Mouse (Mus musculus): ENCODE results near the gene Chka.

Gene Chka

GRCm38 (mm10) chr19:3916727-3917126, 65.2 kb downstream of the Chka start:
- no peak for DNase-seq (ENCODE audit: low spot score in 2 of 2)

- no peak for DNase-seq (ENCODE audit: low spot score in 2 of 2)
Measured at GRCm38 (mm10) chr19:3919928-3920327, 68.4 kb downstream of the Chka start.

GRCm38 (mm10) chr19:3922661-3923371, 71.2 kb downstream of the Chka start:
- DNase-seq (ENCODE audit: low spot score in 2 of 2): peak in 1 of 2 experiments; percentile 64

GRCm38 (mm10) chr19:3923586-3923985, 72.0 kb downstream of the Chka start:
- peak; percentile 44 to 71 for DNase-seq (ENCODE audit: low spot score in 2 of 2)

GRCm38 (mm10) chr19:3924190-3924589, 72.6 kb downstream of the Chka start:
- no peak for DNase-seq (ENCODE audit: low spot score in 2 of 2)

GRCm38 (mm10) chr19:3924868-3925267, 73.3 kb downstream of the Chka start:
- no peak for DNase-seq (ENCODE audit: low spot score in 2 of 2)

- DNase-seq (ENCODE audit: low spot score in 2 of 2): no peak
Measured at GRCm38 (mm10) chr19:3925859-3926258, 74.3 kb downstream of the Chka start.

GRCm38 (mm10) chr19:3926279-3926678, 74.7 kb downstream of the Chka start:
- DNase-seq (ENCODE audit: low spot score in 2 of 2): no peak

- DNase-seq (ENCODE audit: low spot score in 2 of 2): no peak
Measured at GRCm38 (mm10) chr19:3926685-3927084, 75.1 kb downstream of the Chka start.

GRCm38 (mm10) chr19:3927989-3928388, 76.4 kb downstream of the Chka start:
- no peak for DNase-seq (ENCODE audit: low spot score in 2 of 2)

- DNase-seq (ENCODE audit: low spot score in 2 of 2): no peak
Measured at GRCm38 (mm10) chr19:3928779-3929178, 77.2 kb downstream of the Chka start.

GRCm38 (mm10) chr19:3929211-3929941, 77.8 kb downstream of the Chka start, which contains the start of gene Aldh3b1:
Gene Aldh3b1 (minus strand): TSS chr19:3929808.
- peak; percentile 41 to 66 for DNase-seq (ENCODE audit: low spot score in 2 of 2)

GRCm38 (mm10) chr19:3930262-3931057, 78.9 kb downstream of the Chka start:
- DNase-seq (ENCODE audit: low spot score in 2 of 2): no peak

GRCm38 (mm10) chr19:3931716-3932115, 80.1 kb downstream of the Chka start:
- DNase-seq (ENCODE audit: low spot score in 2 of 2): no peak

- DNase-seq (ENCODE audit: low spot score in 2 of 2): peak; percentile 50 to 79
Measured at GRCm38 (mm10) chr19:3935032-3935895, 83.7 kb downstream of the Chka start, which contains the start of gene Unc93b1. Gene Unc93b1 (plus strand): TSS chr19:3935186.

- peak; percentile 43 to 81 for DNase-seq (ENCODE audit: low spot score in 2 of 2)
Measured at GRCm38 (mm10) chr19:3935896-3936850, 84.6 kb downstream of the Chka start.

GRCm38 (mm10) chr19:3942315-3942714, 90.7 kb downstream of the Chka start:
- no peak for DNase-seq (ENCODE audit: low spot score in 2 of 2)

- DNase-seq (ENCODE audit: low spot score in 2 of 2): peak; percentile 47 to 86
Measured at GRCm38 (mm10) chr19:3942986-3943735, 91.6 kb downstream of the Chka start.

Data from spleen, postnatal 10 days (tissue).